ENCODE assay signal across 17 mouse cellular contexts in the genomic region with DNA sequence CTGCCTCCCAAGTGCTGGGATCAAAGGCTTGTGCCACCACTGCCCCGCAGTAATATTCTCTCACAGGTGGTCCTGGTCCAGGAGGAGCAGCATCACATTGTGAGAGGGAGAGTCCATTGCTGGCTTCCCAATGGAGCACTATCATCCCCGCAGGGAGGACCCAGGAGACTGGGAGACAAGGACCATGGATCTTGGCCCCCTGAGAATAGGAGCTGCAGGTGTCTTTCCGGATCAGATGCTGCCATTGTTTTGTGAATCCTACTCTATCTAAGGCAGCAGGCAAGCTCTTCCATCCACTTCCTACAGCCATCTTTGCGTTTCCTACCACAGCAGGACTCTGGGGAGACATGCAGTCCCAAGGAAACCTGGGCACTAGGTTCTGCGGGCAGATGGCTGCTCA. TPM values are rescaled to one million over a fixed set of nuclear protein-coding genes. Genes with fewer than 3 reads are reported as not detected.
DNase-seq lines count a peak whose midpoint lies in the region; ATAC-seq and TF ChIP-seq lines count a peak whose summit lies in the region.
"Had no signal": no experiment of that assay in that cellular context is flagged by ENCODE, and none has a peak within 500 bp of the region (broad histone marks: within the 10 kb centered on the region; RNA-seq: fewer than 3 reads in every experiment).

No protein-coding gene starts in this region.

- no peak for TF ChIP-seq CTCF in left cerebral cortex, adult 2 months (IDR thresholded peaks at IDR 0.05)
- no peak for TF ChIP-seq CTCF in thymus, adult 2 months (IDR thresholded peaks at IDR 0.05; ENCODE audit: borderline replicate concordance, control insufficient read depth, extremely low read depth, insufficient read depth, low read length, poor library complexity)

- no peak for ATAC-seq in liver, embryonic 11.5 days (replicated peaks; ENCODE audit: low FRiP score)
- ATAC-seq: forebrain, embryonic 16.5 days; hindbrain, embryonic 16.5 days; midbrain, embryonic 13.5 days; Patski had no signal

- H3K27ac ChIP-seq in left cerebral cortex, adult 2 months, result peak overlapping the region; percentile 96
- peak overlapping the region; percentile 73; the same call in 1 of the 2 replicates for H3K27ac ChIP-seq in thymus, adult 2 months (ENCODE audit: control insufficient read depth, insufficient read depth, low read length)
- 0 out of 2 replicates have a peak overlapping the region, but pooled peaks have one; percentile 23 for H3K27ac ChIP-seq in liver, embryonic 11.5 days (ENCODE audit: low read depth, low read length)
- H3K27ac ChIP-seq: limb, embryonic 13.5 days; midbrain, embryonic 13.5 days had no signal

- H3K9ac ChIP-seq in liver, embryonic 11.5 days (ENCODE audit: low read depth, low read length), result no peak overlapping the region
- H3K9ac ChIP-seq: midbrain, embryonic 13.5 days had no signal

- H3K27me3 ChIP-seq in thymus, adult 2 months (ENCODE audit: control insufficient read depth, insufficient read depth, low read length), result no peaks in the 10 kb centered on the region
- no peaks in the 10 kb centered on the region for H3K27me3 ChIP-seq in liver, embryonic 11.5 days (replicated peaks; ENCODE audit: control insufficient read depth, insufficient read depth, low read length)
- H3K27me3 ChIP-seq: limb, embryonic 13.5 days; midbrain, embryonic 13.5 days; Patski had no signal

- WGBS in thymus, adult 2 months, result 94% methylated on average over 5 of the region's 5 CpGs
- 82% methylated on average over 5 of the region's 5 CpGs for WGBS in liver, embryonic 11.5 days

- H3K36me3 ChIP-seq in thymus, adult 2 months (ENCODE audit: control insufficient read depth, insufficient read depth, low read length), result no peaks in the 10 kb centered on the region
- H3K36me3 ChIP-seq in liver, embryonic 11.5 days (ENCODE audit: control insufficient read depth, insufficient read depth, low read length), result peaks cover under 1% of the 10 kb centered on the region; the same call in 1 of the 2 replicates
- H3K36me3 ChIP-seq: midbrain, embryonic 13.5 days had no signal

- H3K4me2 ChIP-seq in liver, embryonic 11.5 days, result no peak overlapping the region
- H3K4me2 ChIP-seq: limb, embryonic 13.5 days; midbrain, embryonic 13.5 days had no signal

- intact Hi-C loops in left cerebral cortex, adult 2 months (cut with DNase I), result no loop called here

- TF ChIP-seq POLR2A in thymus, adult 2 months (IDR thresholded peaks at IDR 0.05; ENCODE audit: control insufficient read depth, extremely low read depth, insufficient read depth, low read length, poor library complexity), result no peak

- no peak overlapping the region for H3K4me3 ChIP-seq in left cerebral cortex, adult 2 months
- no peak overlapping the region for H3K4me3 ChIP-seq in thymus, adult 2 months (ENCODE audit: control insufficient read depth, insufficient read depth, low read length)
- H3K4me3 ChIP-seq in liver, embryonic 11.5 days (ENCODE audit: low read depth, low read length), result no peak overlapping the region
- H3K4me3 ChIP-seq: limb, embryonic 13.5 days; midbrain, embryonic 13.5 days had no signal

- H3K4me1 ChIP-seq in thymus, adult 2 months (replicated peaks; ENCODE audit: control insufficient read depth, insufficient read depth, low read length), result peaks cover 25% of the 10 kb centered on the region
- H3K4me1 ChIP-seq in liver, embryonic 11.5 days (replicated peaks; ENCODE audit: control insufficient read depth, insufficient read depth, low read length), result peaks cover 19% of the 10 kb centered on the region
- H3K4me1 ChIP-seq: midbrain, embryonic 13.5 days had no signal

- H3K9me3 ChIP-seq in liver, embryonic 11.5 days (ENCODE audit: control insufficient read depth, low read length), result no peaks in the 10 kb centered on the region
- H3K9me3 ChIP-seq: limb, embryonic 13.5 days; midbrain, embryonic 13.5 days had no signal

- no peak for DNase-seq in left cerebral cortex, adult 2 months (ENCODE audit: extremely low spot score in 1 of 2, low spot score in 2 of 2)
- DNase-seq in left cerebral cortex, adult 18-20 months (ENCODE audit: low spot score in 2 of 2), result no peak
- no peak for DNase-seq in thymus, adult 2 months
- DNase-seq in thymus, postnatal 36 days, result no peak
- DNase-seq in liver, embryonic 11.5 days (ENCODE audit: low spot score), result no peak
- DNase-seq in layer of hippocampus, adult 9-10 months (ENCODE audit: low spot score), result no peak
- no peak for DNase-seq in layer of hippocampus, adult 8-10 months (ENCODE audit: low spot score in 2 of 2)
- DNase-seq in adrenal gland, adult (ENCODE audit: inconsistent age in 2 of 2, low spot score in 1 of 2), result no peak
- DNase-seq: adrenal gland, adult 8-10 months; gastrocnemius, postnatal 10 days; kidney, postnatal 10 days had no signal

RNA-seq across cellular contexts. Expression of a gene that starts 7.9 kb away (rescaled TPM):
- total RNA-seq in left cerebral cortex, adult 2 months (2021), result 100 to 1,000 TPM; 111 to 120 TPM
- total RNA-seq in left cerebral cortex, adult 18-20 months (2021), result 100 to 1,000 TPM; 128 to 130 TPM
- polyA plus RNA-seq in thymus, adult 2 months (2012; rRNA removed), result 203 and 217 TPM in 2 replicates
- polyA plus RNA-seq in liver, embryonic 11.5 days (2014; fragmentation: Nextera tagmentation; extraction: Ambion mirVana), result 88.7 and 97.3 TPM in 2 replicates
- 100 to 1,000 TPM; 140 to 151 (median 146) TPM for total RNA-seq in layer of hippocampus, adult 8-10 months (2022)

RNA-seq across cellular contexts. Expression of a gene that starts 33.0 kb away (rescaled TPM):
- 1 to 10 TPM; 6.1 to 6.9 TPM for total RNA-seq in left cerebral cortex, adult 2 months (2021)
- total RNA-seq in left cerebral cortex, adult 18-20 months (2021), result 1 to 10 TPM; 6.0 to 6.2 TPM
- 3.9 and 8.8 TPM in 2 replicates for polyA plus RNA-seq in thymus, adult 2 months (2012; rRNA removed)
- 3.0 and 5.0 TPM in 2 replicates for polyA plus RNA-seq in liver, embryonic 11.5 days (2014; fragmentation: Nextera tagmentation; extraction: Ambion mirVana)
- total RNA-seq in layer of hippocampus, adult 8-10 months (2022), result 1 to 10 TPM; 4.9 to 8.7 (median 7.0) TPM

RNA-seq across cellular contexts. Expression of a gene that starts 40.0 kb away (rescaled TPM):
- 10 to 100 TPM; 60.1 to 75.3 TPM for total RNA-seq in left cerebral cortex, adult 2 months (2021)
- 10 to 100 TPM; 64.6 to 71.1 TPM for total RNA-seq in left cerebral cortex, adult 18-20 months (2021)
- polyA plus RNA-seq in thymus, adult 2 months (2012; rRNA removed), result 38.7 and 49.3 TPM in 2 replicates
- polyA plus RNA-seq in liver, embryonic 11.5 days (2014; fragmentation: Nextera tagmentation; extraction: Ambion mirVana), result 59.8 and 65.3 TPM in 2 replicates
- total RNA-seq in layer of hippocampus, adult 8-10 months (2022), result 10 to 100 TPM; 68.7 to 83.4 (median 75.2) TPM

RNA-seq across cellular contexts. Expression of a gene that starts 40.4 kb away (rescaled TPM):
- 10 to 100 TPM; 12.1 to 14.9 TPM for total RNA-seq in left cerebral cortex, adult 2 months (2021)
- 10 to 100 TPM; 11.6 to 11.8 TPM for total RNA-seq in left cerebral cortex, adult 18-20 months (2021)
- 4.0 and 6.8 TPM in 2 replicates for polyA plus RNA-seq in thymus, adult 2 months (2012; rRNA removed)
- 1.2 TPM in 2 replicates for polyA plus RNA-seq in liver, embryonic 11.5 days (2014; fragmentation: Nextera tagmentation; extraction: Ambion mirVana)
- total RNA-seq in layer of hippocampus, adult 8-10 months (2022), result 10 to 100 TPM; 14.9 to 27.6 (median 19.2) TPM

RNA-seq across cellular contexts. Expression of a gene that starts 40.4 kb away (rescaled TPM):
- under 1 TPM in 1 of 2 experiments, not detected in 1; 0.98 TPM for total RNA-seq in left cerebral cortex, adult 2 months (2021)
- not detected for total RNA-seq in left cerebral cortex, adult 18-20 months (2021)
- not detected in 2 replicates for polyA plus RNA-seq in thymus, adult 2 months (2012; rRNA removed)
- not detected in 2 replicates for polyA plus RNA-seq in liver, embryonic 11.5 days (2014; fragmentation: Nextera tagmentation; extraction: Ambion mirVana)
- 1 to 10 TPM in 1 of 4 experiments, not detected in 3; 1.5 TPM for total RNA-seq in layer of hippocampus, adult 8-10 months (2022)
- total RNA-seq: adrenal gland, adult 8-10 months; gastrocnemius, postnatal 10 days had no signal
- polyA plus RNA-seq: forebrain, embryonic 16.5 days; hindbrain, embryonic 16.5 days; limb, embryonic 13.5 days; midbrain, embryonic 13.5 days; neural tube, embryonic 11.5 days had no signal

Comparison
In these comparisons a context has a peak if more than half of its experiments do, and no peak if none do; other contexts are left out.
1. H3K27ac ChIP-seq: peak in every context shown above with its lines; median percentile 96 in left cerebral cortex, adult 2 months; 73 in thymus, adult 2 months; 23 in liver, embryonic 11.5 days.